Mouse (Mus musculus): Measurements from ENCODE around the gene Macrod2.

The Macrod2 gene

GRCm38 (mm10) chr2:141728998-141729397, 1333.9 kb downstream of the Macrod2 start:
- no peak for DNase-seq

- no peak for DNase-seq
These were observed 1341.8 kb downstream of the Macrod2 start for GRCm38 (mm10) chr2:141736685-141737456.

GRCm38 (mm10) chr2:141738702-141739101, 1343.6 kb downstream of the Macrod2 start:
- no peak for DNase-seq

- no peak for DNase-seq
These were observed 1345.2 kb downstream of the Macrod2 start for GRCm38 (mm10) chr2:141740318-141740717.

GRCm38 (mm10) chr2:141800236-141800635, 1405.1 kb downstream of the Macrod2 start:
- no peak for DNase-seq

- DNase-seq: no peak
These were observed 1405.8 kb downstream of the Macrod2 start for GRCm38 (mm10) chr2:141800909-141801308.

GRCm38 (mm10) chr2:141816266-141816665, 1421.2 kb downstream of the Macrod2 start:
- DNase-seq: no peak

- DNase-seq: no peak
These were observed 1422.6 kb downstream of the Macrod2 start for GRCm38 (mm10) chr2:141817546-141818180.

GRCm38 (mm10) chr2:141820795-141821194, 1425.7 kb downstream of the Macrod2 start:
- DNase-seq: no peak

GRCm38 (mm10) chr2:141825606-141826495, 1430.7 kb downstream of the Macrod2 start:
- DNase-seq: no peak

- DNase-seq: peak; percentile 21 to 45
These were observed 1435.4 kb downstream of the Macrod2 start for GRCm38 (mm10) chr2:141830496-141830895.

- no peak for DNase-seq
These were observed 1436.4 kb downstream of the Macrod2 start for GRCm38 (mm10) chr2:141831515-141831914.

GRCm38 (mm10) chr2:141834156-141834782, 1439.2 kb downstream of the Macrod2 start:
- DNase-seq: no peak

GRCm38 (mm10) chr2:141844408-141845175, 1449.5 kb downstream of the Macrod2 start:
- DNase-seq: no peak

- DNase-seq: peak in 1 of 2 experiments; percentile 1
These were observed 1464.1 kb downstream of the Macrod2 start for GRCm38 (mm10) chr2:141859220-141859619.

- no peak for DNase-seq
These were observed 1466.7 kb downstream of the Macrod2 start for GRCm38 (mm10) chr2:141861679-141862268.

GRCm38 (mm10) chr2:141862531-141863265, 1467.6 kb downstream of the Macrod2 start:
- DNase-seq: no peak

GRCm38 (mm10) chr2:141863628-141864165, 1468.6 kb downstream of the Macrod2 start:
- DNase-seq: no peak

GRCm38 (mm10) chr2:141870930-141871329, 1475.8 kb downstream of the Macrod2 start:
- no peak for DNase-seq

GRCm38 (mm10) chr2:141876155-141876851, 1481.2 kb downstream of the Macrod2 start:
- no peak for DNase-seq
